Mouse (Mus musculus): ENCODE measurements around the gene Med23.
A peak's percentile ranks its signal among the peaks of the same experiment; 100 is the strongest.

The Med23 gene

GRCm38 (mm10) chr10:24873624-24874023 is 3.8 kb downstream of the Med23 start:
- DNase-seq (ENCODE audit: low read depth): no peak

DNA sequence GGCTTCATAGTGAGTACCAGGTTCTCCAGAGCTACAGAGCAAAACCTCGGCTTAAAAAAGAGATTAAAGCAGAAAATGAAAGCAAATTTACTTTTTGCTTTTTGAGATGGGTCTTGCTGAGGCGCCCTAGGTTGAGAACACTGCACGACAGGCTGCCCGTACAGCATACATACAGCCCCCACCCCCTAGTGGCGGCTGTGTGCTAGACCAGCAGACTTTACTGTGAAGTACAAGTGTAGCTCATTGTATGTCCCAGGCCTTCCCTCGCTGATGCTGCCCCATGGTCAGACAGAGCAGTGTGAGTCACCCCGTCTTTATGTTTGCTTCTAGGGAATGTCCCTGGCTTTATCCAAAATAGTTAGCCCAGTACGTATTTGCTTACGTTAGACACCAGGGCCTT is 16.2 kb downstream of the Med23 start:
- DNase-seq (ENCODE audit: low read depth): no peak

GRCm38 (mm10) chr10:24888343-24888742 is 18.6 kb downstream of the Med23 start:
- no peak for DNase-seq (ENCODE audit: low read depth)

- DNase-seq (ENCODE audit: low read depth): no peak
Observed at GRCm38 (mm10) chr10:24895927-24896326, 26.1 kb downstream of the Med23 start.

DNA sequence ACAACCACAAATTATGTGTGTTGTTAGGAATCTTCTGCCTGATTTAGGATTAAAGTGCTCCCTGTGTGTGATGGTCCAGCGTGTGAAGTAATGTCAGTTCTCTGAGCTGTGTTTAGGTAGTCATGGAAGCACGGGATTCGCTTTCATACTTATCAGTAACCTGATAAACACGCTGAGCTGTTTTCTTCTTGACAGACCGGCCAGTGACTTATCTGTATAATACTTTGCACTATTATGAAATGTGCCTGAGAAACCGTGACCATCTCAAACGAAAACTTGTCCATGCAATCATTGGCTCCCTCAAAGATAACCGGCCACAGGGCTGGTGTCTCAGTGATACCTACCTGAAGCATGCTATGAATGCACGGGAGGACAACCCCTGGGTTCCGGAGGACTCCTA is 35.8 kb downstream of the Med23 start:
- DNase-seq (ENCODE audit: low read depth): no peak

DNA sequence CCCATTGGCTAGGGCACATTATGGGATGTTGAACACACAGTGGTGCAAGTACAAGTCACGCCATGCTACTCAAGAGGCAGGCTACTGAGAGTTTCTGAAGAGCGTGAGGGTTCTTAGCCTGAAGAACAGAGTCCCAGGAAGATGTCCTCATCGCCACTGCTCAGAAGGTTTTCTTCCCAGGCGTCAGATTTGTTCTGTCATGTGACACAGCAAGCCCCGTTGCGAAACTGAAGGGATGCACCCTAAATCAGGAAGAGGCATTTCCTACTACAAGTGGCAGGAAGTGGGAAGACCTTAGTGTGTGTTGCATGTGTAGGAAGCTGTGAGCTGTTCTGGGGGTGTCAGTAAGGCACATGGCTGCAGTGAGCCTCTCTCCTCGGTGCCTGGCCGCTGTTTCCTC is 41.4 kb downstream of the Med23 start:
- no peak for DNase-seq (ENCODE audit: low read depth)

GRCm38 (mm10) chr10:24912576-24912975 is 42.8 kb downstream of the Med23 start:
- DNase-seq (ENCODE audit: low read depth): no peak

GRCm38 (mm10) chr10:24915486-24915885 is 45.7 kb downstream of the Med23 start:
- no peak for DNase-seq (ENCODE audit: low read depth)

DNA sequence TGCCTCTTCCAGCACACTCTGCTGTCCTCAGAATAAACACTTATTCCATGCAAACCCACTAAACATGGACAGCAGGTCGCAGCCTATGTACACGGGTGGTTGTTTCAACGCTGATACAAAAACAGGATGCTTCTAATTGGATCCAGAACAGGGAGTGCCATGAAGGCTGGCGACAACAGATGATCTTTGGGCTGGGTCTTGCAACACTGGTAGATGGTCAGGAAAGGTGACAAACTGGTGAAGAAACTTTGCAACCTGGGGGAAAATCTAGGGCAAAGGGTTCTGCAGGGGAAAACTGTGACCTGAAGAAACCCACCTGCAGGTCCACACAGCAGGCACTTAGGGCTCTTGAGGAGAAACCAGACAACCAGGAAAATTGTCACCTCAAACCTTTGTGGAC is 53.2 kb downstream of the Med23 start:
- no peak for DNase-seq (ENCODE audit: low read depth)

DNA sequence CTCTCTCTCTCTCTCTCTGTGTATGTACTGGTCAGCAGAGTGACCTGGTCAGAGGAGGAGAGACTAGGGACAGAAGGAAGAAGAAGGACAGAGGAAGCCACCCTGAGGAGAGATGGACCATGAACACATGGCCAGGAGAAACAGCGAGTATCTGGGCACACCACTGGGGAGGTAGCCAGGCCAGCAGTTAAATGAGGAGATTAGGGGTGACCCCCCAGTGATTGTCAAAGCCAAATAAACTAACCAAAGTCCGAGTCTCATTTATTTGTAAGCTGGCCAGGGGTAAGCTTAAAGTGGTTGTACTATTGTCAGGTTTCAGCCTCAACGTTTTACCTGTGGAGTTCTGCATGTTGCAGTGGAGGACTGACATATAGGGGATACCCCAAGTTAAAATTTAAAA is 54.5 kb downstream of the Med23 start:
- DNase-seq (ENCODE audit: low read depth): no peak

GRCm38 (mm10) chr10:24926380-24926779 is 56.6 kb downstream of the Med23 start:
- DNase-seq (ENCODE audit: low read depth): no peak

- DNase-seq (ENCODE audit: low read depth): no peak
Observed at GRCm38 (mm10) chr10:24926962-24927720, 57.4 kb downstream of the Med23 start, which contains the start of gene Arg1. Gene Arg1 (minus strand): TSS chr10:24927484.

GRCm38 (mm10) chr10:24928072-24928471 is 58.3 kb downstream of the Med23 start:
- DNase-seq (ENCODE audit: low read depth): no peak

DNA sequence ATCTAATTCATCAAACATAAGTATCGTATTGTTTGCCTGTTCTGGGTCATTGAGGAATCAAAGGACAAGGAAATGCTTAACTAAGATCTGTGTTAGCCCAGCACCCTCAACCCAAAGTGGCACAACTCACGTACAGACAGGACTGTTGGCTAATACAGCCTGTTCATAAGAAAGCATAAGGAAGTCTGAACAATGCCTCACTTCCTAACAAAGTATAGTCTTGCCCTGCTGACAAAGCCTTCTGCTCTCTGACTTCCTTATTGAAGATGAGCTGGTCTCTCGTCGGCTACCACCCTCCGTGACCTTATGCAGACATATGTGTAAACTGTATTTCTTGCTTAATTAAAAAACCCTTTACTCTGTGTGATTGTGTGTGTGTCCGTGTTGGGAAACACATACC is 60.4 kb downstream of the Med23 start:
- no peak for DNase-seq (ENCODE audit: low read depth)

DNA sequence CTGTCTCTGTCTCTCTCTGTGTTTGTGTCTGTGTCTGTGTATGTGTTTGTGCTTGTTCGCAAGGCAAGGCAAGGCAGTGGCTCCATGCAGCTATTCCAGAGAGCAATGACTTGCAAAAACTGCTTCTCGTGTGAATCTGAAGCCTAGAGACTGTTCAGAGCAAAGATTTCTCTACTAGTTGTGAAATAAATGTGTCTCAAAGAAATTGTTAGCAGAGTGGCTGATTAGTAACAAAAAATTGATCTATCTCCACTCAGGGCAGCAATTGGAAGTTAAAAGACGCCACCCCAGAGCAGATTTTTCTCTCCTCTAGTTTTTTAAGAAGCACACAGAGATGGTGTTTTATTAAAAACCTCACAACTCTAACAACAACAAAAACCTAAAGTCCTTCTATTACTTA is 78.1 kb downstream of the Med23 start:
- no peak for DNase-seq (ENCODE audit: low read depth)

- no peak for DNase-seq (ENCODE audit: low read depth)
Observed at GRCm38 (mm10) chr10:24948278-24948677, 78.5 kb downstream of the Med23 start.

DNA sequence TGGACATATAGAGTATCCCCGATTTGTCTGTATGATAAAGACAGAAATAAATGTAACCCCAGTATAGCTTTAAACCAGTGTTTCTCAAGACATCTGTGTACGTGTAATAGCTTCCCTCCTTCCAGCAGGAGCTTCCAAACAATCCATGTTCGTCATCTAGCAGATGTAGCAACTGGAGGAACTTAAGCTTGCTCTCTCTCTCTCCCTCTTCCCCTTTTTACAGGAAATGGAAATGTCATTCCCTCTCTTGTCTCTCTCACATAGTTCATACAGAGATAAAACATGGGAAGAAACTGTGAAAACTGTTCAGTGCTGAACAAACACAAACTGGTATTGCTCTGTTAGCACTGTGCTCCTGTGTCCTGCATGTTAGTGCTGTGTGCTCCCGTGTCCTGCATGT is 80.4 kb downstream of the Med23 start:
- DNase-seq (ENCODE audit: low read depth): no peak

DNA sequence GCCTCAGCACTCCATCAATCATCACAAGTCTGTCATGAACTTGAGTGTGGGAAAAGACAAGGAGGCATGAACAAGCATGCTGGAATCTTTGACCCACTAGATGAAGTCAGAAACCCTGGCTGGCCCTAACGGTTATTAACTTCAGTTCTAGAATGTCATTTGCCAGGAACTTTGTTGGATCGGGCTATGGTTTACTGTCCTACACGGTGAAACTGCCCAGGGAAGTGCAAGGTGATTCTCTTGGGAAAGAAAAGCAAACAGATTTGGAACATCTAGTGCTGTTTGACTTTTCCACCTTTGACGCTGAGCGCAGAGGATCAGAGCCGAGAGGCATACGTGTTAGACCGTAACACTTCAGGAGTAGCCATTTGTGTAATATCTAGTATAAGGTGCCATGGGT is 81.8 kb downstream of the Med23 start:
- DNase-seq (ENCODE audit: low read depth): no peak

DNA sequence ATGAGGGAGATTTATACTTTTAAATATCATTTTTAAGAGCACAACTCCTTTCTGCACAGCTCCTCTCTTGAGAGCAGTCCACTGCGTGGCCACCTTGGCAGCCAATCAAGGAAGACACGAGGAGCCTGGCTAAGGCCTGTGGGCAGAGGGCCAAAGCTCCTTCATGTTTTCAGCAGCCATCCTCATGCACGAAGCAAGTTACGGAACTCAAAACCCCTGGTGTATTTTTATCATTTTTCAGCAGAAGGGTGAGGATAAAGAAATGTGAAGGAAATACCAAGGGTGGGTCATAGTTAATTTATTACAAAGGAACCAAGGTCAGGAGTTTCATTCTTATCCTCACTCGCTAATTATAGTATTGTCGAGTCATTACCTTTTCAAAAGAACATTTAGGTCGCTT is 82.8 kb downstream of the Med23 start:
- no peak for DNase-seq (ENCODE audit: low read depth)

DNA sequence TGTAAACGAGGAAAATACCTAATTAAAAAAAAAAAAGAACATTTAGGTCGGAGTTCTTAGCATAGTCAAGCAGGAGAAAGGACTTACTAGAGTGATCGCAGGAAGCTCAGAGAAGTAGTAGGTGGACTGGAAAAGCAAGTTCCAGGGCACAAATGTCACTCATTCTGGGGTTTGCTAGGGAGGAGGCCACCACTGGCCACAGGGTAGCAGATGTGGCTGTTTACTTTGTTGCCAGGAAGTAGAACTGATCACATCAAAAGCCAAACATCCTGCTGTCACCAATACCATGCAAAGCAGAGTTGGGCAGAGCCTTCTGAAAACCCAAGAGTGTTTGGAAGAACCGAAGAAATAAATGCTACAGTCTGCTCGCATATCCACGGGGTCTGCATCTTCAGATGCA is 84.1 kb downstream of the Med23 start:
- DNase-seq (ENCODE audit: low read depth): no peak

GRCm38 (mm10) chr10:24958280-24959042 is 88.7 kb downstream of the Med23 start:
- DNase-seq (ENCODE audit: low read depth): no peak

DNA sequence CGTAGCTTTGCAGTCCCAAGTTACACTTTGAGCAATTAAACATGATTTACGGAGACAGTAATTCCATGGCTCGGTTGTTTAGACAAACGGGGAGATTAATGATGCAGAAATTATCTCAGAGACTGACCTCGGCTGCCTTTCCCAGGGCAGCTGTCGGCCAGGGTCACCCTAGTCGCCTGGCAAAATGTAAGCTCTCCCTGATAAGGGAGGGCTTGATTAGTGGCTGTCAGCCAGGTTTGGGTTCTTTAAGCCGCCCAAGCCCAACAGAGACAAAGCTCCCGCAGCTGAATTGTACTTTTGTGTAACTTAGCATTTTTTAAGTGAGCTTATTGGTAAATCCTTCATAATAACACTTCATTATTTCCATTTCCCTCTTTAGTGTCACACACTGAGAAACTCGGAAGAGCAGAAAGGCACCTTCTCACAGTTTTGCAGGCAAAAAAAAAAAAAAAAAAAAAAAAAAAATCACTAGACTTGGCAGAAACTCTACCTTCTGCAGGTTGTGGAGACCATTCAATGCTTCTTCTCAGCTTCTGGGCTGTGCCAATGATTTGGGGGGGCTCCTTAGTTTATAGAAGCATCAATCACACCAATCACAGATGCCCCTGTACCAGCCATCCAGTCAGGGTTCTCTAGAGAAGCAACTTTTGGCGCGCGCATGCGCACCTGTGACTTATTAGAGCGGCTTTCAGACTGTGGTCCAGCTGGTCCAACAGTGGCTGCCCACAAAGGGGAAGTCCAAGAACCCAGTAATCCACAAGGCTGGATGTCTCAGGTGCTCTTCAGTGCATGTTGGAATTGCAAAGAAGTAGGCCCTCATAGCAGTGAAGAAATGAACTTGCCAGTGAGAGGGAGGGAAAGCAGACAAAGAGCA is 89.5 kb downstream of the Med23 start:
- no peak for DNase-seq (ENCODE audit: low read depth)

GRCm38 (mm10) chr10:24961112-24961511 is 91.3 kb downstream of the Med23 start:
- DNase-seq (ENCODE audit: low read depth): peak; percentile 17
